Mouse (Mus musculus): ENCODE measurements around the gene Pabpn1l. TPM values are rescaled to one million over a fixed set of nuclear protein-coding genes. Genes with fewer than 3 reads are reported as not detected.

Pabpn1l gene
- total RNA-seq, 1 experiment: not detected

DNA sequence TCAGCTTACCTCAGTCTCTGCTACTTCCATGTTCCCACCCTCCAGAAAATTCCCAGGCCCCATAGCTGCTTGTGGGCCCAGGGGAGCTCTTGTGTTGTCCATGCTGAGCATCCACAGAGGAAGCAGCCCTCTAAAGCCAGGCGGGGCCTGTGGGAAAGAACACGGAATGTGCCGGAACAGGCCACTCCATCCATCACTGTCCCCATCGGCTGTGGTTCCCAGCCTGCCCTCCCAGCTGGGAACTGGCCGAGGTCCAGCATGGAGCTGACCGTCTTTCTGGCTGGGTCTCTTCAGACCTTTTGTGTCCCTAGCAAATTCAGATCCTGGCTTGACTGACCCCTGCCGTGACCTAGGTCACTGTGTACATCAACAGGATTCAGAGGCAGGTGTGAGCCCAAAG is 32.2 kb upstream of the Pabpn1l start:
- TF ChIP-seq HCFC1 (IDR thresholded peaks at IDR 0.05; ENCODE audit: borderline replicate concordance, insufficient read depth, low read length) (no peak), ZC3H11A (IDR thresholded peaks at IDR 0.05; ENCODE audit: borderline replicate concordance, low read depth, low read length) (no peak), CHD2 (IDR thresholded peaks at IDR 0.05; ENCODE audit: low read depth, low read length) (no peak), MAFK (IDR thresholded peaks at IDR 0.05; ENCODE audit: insufficient read depth, low read depth, low read length) (no peak), ZNF384 (IDR thresholded peaks at IDR 0.05; ENCODE audit: low read depth, low read length) (no peak)
- Histone ChIP-seq H3K4me3 (ENCODE audit: insufficient read depth in 1 of 2, low read depth in 1 of 2, low read length in 2 of 2, poor library complexity in 1 of 2, severe bottlenecking in 1 of 2) (no peak overlapping the region), H3K27ac (ENCODE audit: insufficient read depth, low read depth, low read length, poor library complexity, severe bottlenecking) (no peak overlapping the region), H3K36me3 (ENCODE audit: control insufficient read depth, insufficient read depth, low read length, poor library complexity, severe bottlenecking) (no peaks in the 10 kb centered on the region), H3K9me3 (ENCODE audit: control insufficient read depth, insufficient read depth, low read depth, low read length) (no peaks in the 10 kb centered on the region), H3K9ac (ENCODE audit: insufficient read depth, low read depth, low read length, poor library complexity, severe bottlenecking) (no peak overlapping the region), H3K4me1 (ENCODE audit: control insufficient read depth in 2 of 2, insufficient read depth in 2 of 2, low read length in 2 of 2, poor library complexity in 1 of 2) (peaks cover 0 to 8% of the 10 kb centered on the region in 2 experiments; a peak in 1 of 4 replicates)
- in situ Hi-C loops (cut with MboI; ENCODE audit: low sequenced_read_pairs in 2 of 2, unreplicated experiment in 2 of 2): no loop called here
- DNase-seq (ENCODE audit: low read depth, low spot score): no peak

GRCm38 (mm10) chr8:122652643-122653042 is 30.1 kb upstream of the Pabpn1l start:
- no peak overlapping the region for H3K4me3 ChIP-seq (ENCODE audit: insufficient read depth in 1 of 2, low read depth in 1 of 2, low read length in 2 of 2, poor library complexity in 1 of 2, severe bottlenecking in 1 of 2)
- no peak overlapping the region for H3K27ac ChIP-seq (ENCODE audit: insufficient read depth, low read depth, low read length, poor library complexity, severe bottlenecking)
- no peaks in the 10 kb centered on the region for H3K9me3 ChIP-seq (ENCODE audit: control insufficient read depth, insufficient read depth, low read depth, low read length)
- DNase-seq (ENCODE audit: low read depth, low spot score): no peak
- in situ Hi-C loops (cut with MboI; ENCODE audit: low sequenced_read_pairs in 2 of 2, unreplicated experiment in 2 of 2): no loop called here
- H3K9ac ChIP-seq (ENCODE audit: insufficient read depth, low read depth, low read length, poor library complexity, severe bottlenecking): no peak overlapping the region
- TF ChIP-seq CHD2 (IDR thresholded peaks at IDR 0.05; ENCODE audit: low read depth, low read length) (no peak), ZNF384 (IDR thresholded peaks at IDR 0.05; ENCODE audit: low read depth, low read length) (no peak), ZC3H11A (IDR thresholded peaks at IDR 0.05; ENCODE audit: borderline replicate concordance, low read depth, low read length) (no peak), MAFK (IDR thresholded peaks at IDR 0.05; ENCODE audit: insufficient read depth, low read depth, low read length) (no peak), HCFC1 (IDR thresholded peaks at IDR 0.05; ENCODE audit: borderline replicate concordance, insufficient read depth, low read length) (no peak)
- H3K36me3 ChIP-seq (ENCODE audit: control insufficient read depth, insufficient read depth, low read length, poor library complexity, severe bottlenecking): no peaks in the 10 kb centered on the region
- peaks cover 0 to 8% of the 10 kb centered on the region in 2 experiments; a peak in 1 of 4 replicates for H3K4me1 ChIP-seq (ENCODE audit: control insufficient read depth in 2 of 2, insufficient read depth in 2 of 2, low read length in 2 of 2, poor library complexity in 1 of 2)

- H3K9me3 ChIP-seq (ENCODE audit: control insufficient read depth, insufficient read depth, low read depth, low read length): no peaks in the 10 kb centered on the region
- no peak for DNase-seq (ENCODE audit: low read depth, low spot score)
- no peaks in the 10 kb centered on the region for H3K36me3 ChIP-seq (ENCODE audit: control insufficient read depth, insufficient read depth, low read length, poor library complexity, severe bottlenecking)
- TF ChIP-seq CHD2 (IDR thresholded peaks at IDR 0.05; ENCODE audit: low read depth, low read length): no peak
- no peak for TF ChIP-seq ZNF384 (IDR thresholded peaks at IDR 0.05; ENCODE audit: low read depth, low read length)
- no peak for TF ChIP-seq HCFC1 (IDR thresholded peaks at IDR 0.05; ENCODE audit: borderline replicate concordance, insufficient read depth, low read length)
- TF ChIP-seq MAFK (IDR thresholded peaks at IDR 0.05; ENCODE audit: insufficient read depth, low read depth, low read length): no peak
- TF ChIP-seq ZC3H11A (IDR thresholded peaks at IDR 0.05; ENCODE audit: borderline replicate concordance, low read depth, low read length): no peak
- H3K4me3 ChIP-seq (ENCODE audit: insufficient read depth in 1 of 2, low read depth in 1 of 2, low read length in 2 of 2, poor library complexity in 1 of 2, severe bottlenecking in 1 of 2): no peak overlapping the region
- no peak overlapping the region for H3K9ac ChIP-seq (ENCODE audit: insufficient read depth, low read depth, low read length, poor library complexity, severe bottlenecking)
- peaks cover 0 to 8% of the 10 kb centered on the region in 2 experiments; a peak in 1 of 4 replicates for H3K4me1 ChIP-seq (ENCODE audit: control insufficient read depth in 2 of 2, insufficient read depth in 2 of 2, low read length in 2 of 2, poor library complexity in 1 of 2)
- in situ Hi-C loops (cut with MboI; ENCODE audit: low sequenced_read_pairs in 2 of 2, unreplicated experiment in 2 of 2): no loop called here
- H3K27ac ChIP-seq (ENCODE audit: insufficient read depth, low read depth, low read length, poor library complexity, severe bottlenecking): no peak overlapping the region
Observed at GRCm38 (mm10) chr8:122651326-122651921, 28.9 kb upstream of the Pabpn1l start.

DNA sequence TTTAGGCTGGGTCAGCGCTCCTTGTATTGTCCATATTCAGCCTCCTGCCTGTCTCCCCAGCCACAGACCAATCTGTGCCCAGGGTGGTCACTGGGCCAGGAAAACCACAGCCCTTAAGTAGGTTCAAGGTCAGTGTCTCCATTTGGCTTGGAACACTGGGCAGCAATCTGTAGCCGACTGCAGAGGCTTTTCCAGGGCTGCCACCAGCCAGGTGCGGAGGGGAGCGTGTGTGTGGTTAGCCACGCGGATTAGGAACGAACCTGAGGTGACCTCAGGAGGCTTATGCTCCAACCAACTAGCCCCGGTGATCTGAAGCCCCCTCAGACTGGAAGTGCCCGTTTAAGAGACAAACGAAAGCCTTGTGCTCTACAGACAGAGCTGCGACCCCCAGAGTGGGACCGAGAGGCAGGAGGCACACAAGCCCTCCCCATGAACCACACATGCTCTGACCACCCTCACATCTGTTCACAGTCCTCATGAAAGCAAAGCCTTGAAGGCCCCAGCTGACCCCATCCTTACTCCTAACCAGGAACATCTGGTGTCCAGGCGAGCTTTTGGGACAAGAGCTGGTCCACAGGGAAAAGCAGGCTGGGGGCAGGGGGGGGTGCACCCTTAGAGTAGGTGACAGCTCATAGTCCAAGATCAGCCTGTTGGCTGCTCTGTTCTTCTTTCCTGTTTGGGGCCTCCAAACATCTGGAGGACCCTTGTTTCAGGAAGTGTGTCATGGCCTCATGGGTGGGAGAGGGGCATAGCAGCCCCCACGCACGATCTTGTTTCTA is 25.8 kb upstream of the Pabpn1l start:
- H3K36me3 ChIP-seq (ENCODE audit: control insufficient read depth, insufficient read depth, low read length, poor library complexity, severe bottlenecking): no peaks in the 10 kb centered on the region
- no peak for DNase-seq (ENCODE audit: low read depth, low spot score)
- no peaks in the 10 kb centered on the region for H3K9me3 ChIP-seq (ENCODE audit: control insufficient read depth, insufficient read depth, low read depth, low read length)
- peaks cover 0 to 6% of the 10 kb centered on the region in 2 experiments; a peak in 1 of 4 replicates for H3K4me1 ChIP-seq (ENCODE audit: control insufficient read depth in 2 of 2, insufficient read depth in 2 of 2, low read length in 2 of 2, poor library complexity in 1 of 2)
- TF ChIP-seq HCFC1 (IDR thresholded peaks at IDR 0.05; ENCODE audit: borderline replicate concordance, insufficient read depth, low read length) (no peak), MAFK (IDR thresholded peaks at IDR 0.05; ENCODE audit: insufficient read depth, low read depth, low read length) (no peak), CHD2 (IDR thresholded peaks at IDR 0.05; ENCODE audit: low read depth, low read length) (no peak), ZC3H11A (IDR thresholded peaks at IDR 0.05; ENCODE audit: borderline replicate concordance, low read depth, low read length) (no peak), ZNF384 (IDR thresholded peaks at IDR 0.05; ENCODE audit: low read depth, low read length) (no peak)
- H3K4me3 ChIP-seq (ENCODE audit: insufficient read depth in 1 of 2, low read depth in 1 of 2, low read length in 2 of 2, poor library complexity in 1 of 2, severe bottlenecking in 1 of 2): no peak overlapping the region
- in situ Hi-C loops (cut with MboI; ENCODE audit: low sequenced_read_pairs in 2 of 2, unreplicated experiment in 2 of 2): no loop called here
- H3K27ac ChIP-seq (ENCODE audit: insufficient read depth, low read depth, low read length, poor library complexity, severe bottlenecking): no peak overlapping the region
- no peak overlapping the region for H3K9ac ChIP-seq (ENCODE audit: insufficient read depth, low read depth, low read length, poor library complexity, severe bottlenecking)

Data from ES-E14 (cell line).